Mouse (Mus musculus) embryo, embryonic 10.5 days (tissue): ENCODE data around the gene Gk2.

Source experiments
- DNase-seq: peaks from one replicate; pipeline ENCODE4 v3.0.0-alpha.2; 2015; ENCODE audit warnings: low spot score

The Gk2 gene

GRCm38 (mm10) chr5:97456816-97457215 lies at the start of gene Gk2:
Gene Gk2, minus strand, starts transcription at chr5:97457021.
- DNase-seq = no peak

GRCm38 (mm10) chr5:97498041-97498440 lies 41.2 kb upstream of the Gk2 start:
- no peak for DNase-seq

GRCm38 (mm10) chr5:97495488-97496092 lies 38.8 kb upstream of the Gk2 start:
- DNase-seq = no peak

GRCm38 (mm10) chr5:97493421-97493820 lies 36.6 kb upstream of the Gk2 start:
- DNase-seq = no peak

- DNase-seq = no peak
Measured at GRCm38 (mm10) chr5:97486141-97486540, 29.3 kb upstream of the Gk2 start.

GRCm38 (mm10) chr5:97479991-97480390 lies 23.2 kb upstream of the Gk2 start:
- DNase-seq = no peak

GRCm38 (mm10) chr5:97467246-97467645 lies 10.4 kb upstream of the Gk2 start:
- DNase-seq = no peak

GRCm38 (mm10) chr5:97466430-97467158 lies 9.8 kb upstream of the Gk2 start:
- no peak for DNase-seq

GRCm38 (mm10) chr5:97465956-97466355 lies 9.1 kb upstream of the Gk2 start:
- no peak for DNase-seq

- no peak for DNase-seq
Measured at GRCm38 (mm10) chr5:97462856-97463255, 6.0 kb upstream of the Gk2 start.

GRCm38 (mm10) chr5:97451451-97451850 lies 5.4 kb downstream of the Gk2 start:
- DNase-seq = peak; percentile 46

- no peak for DNase-seq
Measured at GRCm38 (mm10) chr5:97444191-97444590, 12.6 kb downstream of the Gk2 start.

- DNase-seq = no peak
Measured at GRCm38 (mm10) chr5:97432512-97432911, 24.3 kb downstream of the Gk2 start.

- DNase-seq = no peak
Measured at GRCm38 (mm10) chr5:97429976-97430375, 26.8 kb downstream of the Gk2 start.

GRCm38 (mm10) chr5:97421669-97422068 lies 35.2 kb downstream of the Gk2 start:
- DNase-seq = no peak

GRCm38 (mm10) chr5:97417185-97417584 lies 39.6 kb downstream of the Gk2 start:
- no peak for DNase-seq

- no peak for DNase-seq
Measured at GRCm38 (mm10) chr5:97415837-97416236, 41.0 kb downstream of the Gk2 start.

GRCm38 (mm10) chr5:97413716-97414115 lies 43.1 kb downstream of the Gk2 start:
- no peak for DNase-seq

- DNase-seq = no peak
Measured at GRCm38 (mm10) chr5:97410190-97410589, 46.6 kb downstream of the Gk2 start.

- DNase-seq = no peak
Measured at GRCm38 (mm10) chr5:97409234-97409704, 47.6 kb downstream of the Gk2 start.
